Mouse (Mus musculus): ENCODE results near the gene Faap24. TPM values are rescaled to one million over a fixed set of nuclear protein-coding genes. Genes with fewer than 3 reads are reported as not detected.

Gene Faap24
- total and polyA plus RNA-seq, 2 experiments from 2014 or later: 6.0 to 10.4 TPM

DNA sequence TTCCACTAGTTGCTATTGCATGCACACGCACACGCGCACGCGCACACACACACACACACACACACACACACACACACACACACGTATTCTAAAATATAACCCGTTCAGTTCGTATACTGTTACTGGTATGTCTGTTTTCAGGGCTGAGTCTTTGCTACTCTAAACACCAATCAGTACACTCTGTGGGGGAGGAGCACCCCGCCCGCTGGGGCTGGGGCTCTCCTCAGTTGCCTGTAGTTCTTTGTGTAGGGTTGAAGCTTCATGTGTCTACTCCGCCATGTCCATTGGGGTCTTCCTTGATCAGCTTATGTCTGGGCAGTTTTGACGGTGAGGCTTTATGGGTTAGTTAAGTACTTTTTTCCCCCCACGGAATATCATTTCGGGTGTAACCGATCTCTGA lies 43.3 kb downstream of the Faap24 start:
- WGBS: 96% methylated on average over 15 of the region's 15 CpGs
- TF ChIP-seq CTCF (IDR thresholded peaks at IDR 0.05; ENCODE audit: low read depth): no peak
- Histone ChIP-seq H3K27ac (no peak overlapping the region), H3K27me3 (ENCODE audit: insufficient read depth, low read length) (no peaks in the 10 kb centered on the region), H3K4me3 (ENCODE audit: low read length) (no peak overlapping the region), H3K9ac (replicated peaks; ENCODE audit: low read length) (no peak overlapping the region), H3K36me3 (ENCODE audit: insufficient read depth, low read length) (no peaks in the 10 kb centered on the region), H3K9me3 (ENCODE audit: low read length) (no peaks in the 10 kb centered on the region), H3K4me1 (ENCODE audit: insufficient read depth, low read length) (no peaks in the 10 kb centered on the region), H3K4me2 (ENCODE audit: low read depth, low read length) (no peak overlapping the region)
- DNase-seq (ENCODE audit: low spot score) (no peak), ATAC-seq (no peak)

DNA sequence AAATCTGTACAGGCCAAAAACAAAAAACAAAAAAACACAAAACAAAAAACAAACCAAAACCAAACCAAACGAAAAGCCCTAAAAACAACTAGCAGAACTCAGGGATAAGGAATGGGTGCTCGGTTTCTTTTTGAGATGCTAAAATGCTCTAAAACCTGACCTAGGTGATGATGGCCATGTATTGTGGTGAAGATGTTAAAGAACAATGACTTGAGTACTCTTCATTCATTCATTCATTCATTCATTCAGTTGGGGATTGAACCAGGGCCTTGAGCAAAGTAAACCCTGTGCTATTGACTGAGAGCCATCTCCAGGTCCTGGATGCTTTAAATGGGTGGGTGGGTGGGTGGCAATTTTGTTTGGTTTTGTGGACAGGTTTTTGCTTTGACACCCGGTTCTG lies 45.5 kb downstream of the Faap24 start:
- no peaks in the 10 kb centered on the region for H3K4me1 ChIP-seq (ENCODE audit: insufficient read depth, low read length)
- DNase-seq (ENCODE audit: low spot score) (no peak), ATAC-seq (no peak)
- no peak overlapping the region for H3K4me2 ChIP-seq (ENCODE audit: low read depth, low read length)
- no peak overlapping the region for H3K27ac ChIP-seq
- WGBS: 90% methylated on average over 3 of the region's 3 CpGs
- no peaks in the 10 kb centered on the region for H3K27me3 ChIP-seq (ENCODE audit: insufficient read depth, low read length)
- no peaks in the 10 kb centered on the region for H3K36me3 ChIP-seq (ENCODE audit: insufficient read depth, low read length)
- no peaks in the 10 kb centered on the region for H3K9me3 ChIP-seq (ENCODE audit: low read length)
- H3K4me3 ChIP-seq (ENCODE audit: low read length): no peak overlapping the region
- no peak for TF ChIP-seq CTCF (IDR thresholded peaks at IDR 0.05; ENCODE audit: low read depth)
- no peak overlapping the region for H3K9ac ChIP-seq (replicated peaks; ENCODE audit: low read length)

DNA sequence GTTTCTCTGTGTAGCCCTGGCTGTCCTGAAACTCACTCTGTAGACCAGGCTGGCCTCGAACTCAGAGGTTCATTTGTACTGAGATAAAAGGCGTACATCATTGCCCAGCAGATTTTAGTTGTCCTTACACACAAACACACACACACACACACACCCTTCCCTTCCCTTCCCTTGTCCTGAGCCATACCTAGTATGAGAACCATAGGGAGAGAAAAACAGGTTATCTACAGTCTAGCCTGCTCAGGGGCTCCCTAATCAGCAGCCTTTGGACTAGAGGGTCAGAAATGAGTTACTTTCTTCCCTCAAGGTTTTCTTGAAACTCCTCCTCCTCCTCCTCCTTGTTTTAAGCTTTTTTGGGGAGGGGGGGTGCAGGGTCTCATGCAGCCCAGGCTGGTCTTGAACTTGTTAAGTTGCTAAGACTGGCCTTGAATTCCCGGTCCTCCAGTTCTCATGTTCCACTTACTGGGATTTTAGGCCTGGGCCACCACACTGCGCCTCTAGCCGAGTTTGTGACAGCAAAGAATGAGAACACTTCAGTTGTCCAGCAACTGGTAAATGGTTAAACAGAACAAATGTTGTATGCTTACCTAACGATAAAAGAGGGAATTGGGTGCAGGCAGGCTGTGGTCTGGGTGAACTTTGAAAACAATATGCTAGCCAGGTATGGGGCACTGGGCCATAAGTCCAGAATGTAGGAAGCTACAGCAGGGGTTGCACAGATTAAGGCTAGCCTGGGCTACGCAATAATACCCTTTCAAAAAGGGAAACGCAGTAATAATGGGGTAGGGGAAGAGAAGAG lies 46.6 kb downstream of the Faap24 start:
- Histone ChIP-seq H3K27me3 (ENCODE audit: insufficient read depth, low read length) (no peaks in the 10 kb centered on the region), H3K4me1 (ENCODE audit: insufficient read depth, low read length) (no peaks in the 10 kb centered on the region), H3K4me2 (ENCODE audit: low read depth, low read length) (no peak overlapping the region), H3K36me3 (ENCODE audit: insufficient read depth, low read length) (no peaks in the 10 kb centered on the region), H3K27ac (no peak overlapping the region), H3K9ac (replicated peaks; ENCODE audit: low read length) (no peak overlapping the region), H3K4me3 (ENCODE audit: low read length) (no peak overlapping the region), H3K9me3 (ENCODE audit: low read length) (no peaks in the 10 kb centered on the region)
- no peak for TF ChIP-seq CTCF (IDR thresholded peaks at IDR 0.05; ENCODE audit: low read depth)
- ATAC-seq: no peak
- WGBS: 90% methylated on average over 8 of the region's 8 CpGs
- DNase-seq (ENCODE audit: low spot score): no peak

DNA sequence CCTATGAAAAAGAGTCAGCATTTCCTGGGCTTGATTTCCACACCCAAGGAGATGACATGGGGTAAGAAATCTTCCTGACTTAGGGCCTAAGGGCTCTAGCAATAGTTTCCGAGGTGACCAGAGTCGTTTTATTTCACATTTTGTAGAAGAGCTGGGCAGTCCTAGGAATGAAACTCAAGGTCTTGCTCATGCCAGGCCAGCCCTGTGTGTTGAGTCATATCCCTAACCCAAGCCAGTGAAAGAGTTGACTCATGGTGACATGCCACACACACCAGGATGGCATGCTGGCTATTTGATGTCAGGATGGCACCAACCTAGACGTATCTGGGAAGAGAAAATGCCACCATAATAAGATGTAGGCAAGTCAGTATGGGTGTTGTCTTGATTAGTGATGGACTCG lies 47.6 kb downstream of the Faap24 start:
- Histone ChIP-seq H3K27me3 (ENCODE audit: insufficient read depth, low read length) (no peaks in the 10 kb centered on the region), H3K36me3 (ENCODE audit: insufficient read depth, low read length) (no peaks in the 10 kb centered on the region), H3K9me3 (ENCODE audit: low read length) (no peaks in the 10 kb centered on the region), H3K27ac (no peak overlapping the region), H3K4me2 (ENCODE audit: low read depth, low read length) (no peak overlapping the region), H3K9ac (replicated peaks; ENCODE audit: low read length) (no peak overlapping the region), H3K4me1 (ENCODE audit: insufficient read depth, low read length) (no peaks in the 10 kb centered on the region), H3K4me3 (ENCODE audit: low read length) (no peak overlapping the region)
- WGBS: 88% methylated on average over 4 of the region's 4 CpGs
- TF ChIP-seq CTCF (IDR thresholded peaks at IDR 0.05; ENCODE audit: low read depth): no peak
- no peak for ATAC-seq
- no peak for DNase-seq (ENCODE audit: low spot score)

DNA sequence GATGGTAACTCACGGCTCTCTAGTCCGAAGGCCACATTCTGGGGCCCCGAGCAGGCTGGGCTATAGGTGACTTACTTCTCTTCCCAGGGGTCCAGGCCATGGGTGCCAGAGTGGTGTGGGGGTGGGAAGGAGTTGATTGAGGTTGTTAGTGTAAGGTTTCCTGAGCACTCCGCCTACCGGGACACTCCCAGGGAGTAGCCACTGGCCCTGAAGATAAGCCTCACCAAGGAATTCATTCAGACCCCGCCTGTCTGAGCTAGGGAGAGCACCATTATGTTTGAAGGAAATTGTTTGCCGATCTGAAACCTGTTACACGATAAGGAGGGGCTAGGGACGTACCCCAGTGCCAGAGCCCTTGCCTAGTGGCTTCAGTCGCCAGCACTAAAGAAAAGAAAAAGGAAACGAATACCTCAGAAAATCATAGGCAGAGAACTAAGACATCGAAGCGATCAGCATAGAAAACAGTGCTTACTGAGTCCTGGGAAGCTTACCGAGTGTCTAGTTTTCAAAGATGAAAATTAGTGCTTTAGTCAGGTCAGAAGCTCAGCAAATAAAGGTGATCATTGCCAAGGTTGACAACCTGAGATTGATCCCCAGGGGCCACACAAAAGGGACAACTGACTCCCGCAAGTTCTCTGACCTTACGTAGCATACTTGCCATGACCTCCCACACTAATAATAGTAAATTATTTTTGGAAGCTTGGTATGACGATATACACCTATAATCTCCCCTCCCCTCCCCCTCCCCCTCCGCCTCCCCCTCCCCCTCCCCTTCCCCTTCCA lies 48.5 kb downstream of the Faap24 start:
- Histone ChIP-seq H3K36me3 (ENCODE audit: insufficient read depth, low read length) (no peaks in the 10 kb centered on the region), H3K9me3 (ENCODE audit: low read length) (no peaks in the 10 kb centered on the region), H3K9ac (replicated peaks; ENCODE audit: low read length) (no peak overlapping the region), H3K27me3 (ENCODE audit: insufficient read depth, low read length) (no peaks in the 10 kb centered on the region), H3K27ac (no peak overlapping the region), H3K4me1 (ENCODE audit: insufficient read depth, low read length) (no peaks in the 10 kb centered on the region), H3K4me3 (ENCODE audit: low read length) (no peak overlapping the region), H3K4me2 (ENCODE audit: low read depth, low read length) (no peak overlapping the region)
- no peak for TF ChIP-seq CTCF (IDR thresholded peaks at IDR 0.05; ENCODE audit: low read depth)
- ATAC-seq (no peak), DNase-seq (ENCODE audit: low spot score) (no peak)
- 81% methylated on average over 18 of the region's 18 CpGs for WGBS

DNA sequence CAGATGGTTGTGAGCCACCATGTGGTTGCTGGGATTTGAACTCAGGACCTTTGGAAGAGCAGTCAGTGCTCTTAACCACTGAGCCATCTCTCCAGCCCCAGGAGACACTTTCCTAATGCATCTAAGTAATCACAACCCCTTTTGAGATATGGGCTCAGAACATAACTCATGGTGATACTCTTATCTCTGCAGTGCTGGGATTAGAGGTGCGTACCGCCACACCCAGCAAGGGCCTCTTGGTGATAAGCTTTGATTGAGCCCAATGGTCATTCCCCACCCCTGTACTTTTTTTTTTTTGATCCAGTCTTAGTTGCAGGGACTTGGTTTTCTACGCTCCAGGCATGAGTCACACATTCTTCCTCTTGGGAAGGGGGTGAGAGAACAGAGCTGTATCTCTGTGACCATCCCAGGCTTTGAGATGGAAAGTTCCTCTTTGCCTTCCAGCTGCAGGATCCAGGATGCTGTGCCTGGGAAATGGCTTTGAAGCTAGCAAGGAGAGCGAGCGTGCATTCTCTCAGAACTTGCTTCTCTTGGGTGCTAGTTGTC lies 51.8 kb downstream of the Faap24 start:
- H3K27ac ChIP-seq: no peak overlapping the region
- no peak overlapping the region for H3K4me3 ChIP-seq (ENCODE audit: low read length)
- H3K9me3 ChIP-seq (ENCODE audit: low read length): no peaks in the 10 kb centered on the region
- DNase-seq (ENCODE audit: low spot score): no peak
- H3K9ac ChIP-seq (replicated peaks; ENCODE audit: low read length): no peak overlapping the region
- no peaks in the 10 kb centered on the region for H3K36me3 ChIP-seq (ENCODE audit: insufficient read depth, low read length)
- H3K4me1 ChIP-seq (ENCODE audit: insufficient read depth, low read length): no peaks in the 10 kb centered on the region
- no peak overlapping the region for H3K4me2 ChIP-seq (ENCODE audit: low read depth, low read length)
- 94% methylated on average over 5 of the region's 5 CpGs for WGBS
- TF ChIP-seq CTCF (IDR thresholded peaks at IDR 0.05; ENCODE audit: low read depth): no peak
- H3K27me3 ChIP-seq (ENCODE audit: insufficient read depth, low read length): no peaks in the 10 kb centered on the region
- ATAC-seq: no peak

Data from hindbrain, postnatal 0 days (tissue).